Comparison of ENCODE assay signal across 12 mouse cellular contexts in genomic region chr8:89926666-89927232, GRCm38 (mm10).
DNase-seq lines count a peak whose midpoint lies in the region; ATAC-seq lines count a peak whose summit lies in the region.
"Had no signal": no experiment of that assay in that cellular context is flagged by ENCODE, and none has a peak within 500 bp of the region (broad histone marks: within the 10 kb centered on the region; RNA-seq: fewer than 3 reads in every experiment).

No protein-coding gene starts in this region.

- H3K4me2 ChIP-seq in forebrain, embryonic 16.5 days (ENCODE audit: low read length) = no peak overlapping the region
- no peak overlapping the region for H3K4me2 ChIP-seq in midbrain, embryonic 15.5 days
- H3K4me2 ChIP-seq: embryonic facial prominence, embryonic 15.5 days had no signal

- no peaks in the 10 kb centered on the region for H3K36me3 ChIP-seq in forebrain, embryonic 16.5 days (ENCODE audit: control insufficient read depth, insufficient read depth)
- H3K36me3 ChIP-seq in midbrain, embryonic 15.5 days (replicated peaks) = no peaks in the 10 kb centered on the region
- H3K36me3 ChIP-seq: embryonic facial prominence, embryonic 15.5 days had no signal

- H3K4me3 ChIP-seq in forebrain, embryonic 16.5 days (replicated peaks; ENCODE audit: low read length) = no peak overlapping the region
- no peak overlapping the region for H3K4me3 ChIP-seq in midbrain, embryonic 15.5 days
- H3K4me3 ChIP-seq: embryonic facial prominence, embryonic 15.5 days had no signal

- no peaks in the 10 kb centered on the region for H3K27me3 ChIP-seq in forebrain, embryonic 16.5 days (replicated peaks; ENCODE audit: control insufficient read depth, insufficient read depth, low read length)
- H3K27me3 ChIP-seq in midbrain, embryonic 15.5 days (replicated peaks) = no peaks in the 10 kb centered on the region
- H3K27me3 ChIP-seq: embryonic facial prominence, embryonic 15.5 days had no signal

- no peak overlapping the region for H3K27ac ChIP-seq in forebrain, embryonic 16.5 days (ENCODE audit: low read length)
- H3K27ac ChIP-seq in midbrain, embryonic 15.5 days = peak overlapping the region; percentile 31; the same call in 1 of the 2 replicates
- H3K27ac ChIP-seq: embryonic facial prominence, embryonic 15.5 days; liver, embryonic 14.5 days had no signal

- 10% methylated on average over 3 of the region's 3 CpGs for WGBS in forebrain, embryonic 16.5 days
- 6% methylated on average over 3 of the region's 3 CpGs for WGBS in midbrain, embryonic 15.5 days

- intact Hi-C loops in heart, postnatal 14 days (cut with DNase I) = no loop called here

- peak; percentile 13 for DNase-seq in frontal cortex, postnatal 14 days (ENCODE audit: low spot score in 2 of 2)
- DNase-seq in frontal cortex, adult 2 months (ENCODE audit: extremely low spot score in 1 of 2, low spot score in 1 of 2) = no peak
- peak; percentile 39 to 55 for DNase-seq in cerebellum, postnatal 25 days
- DNase-seq in heart, postnatal 14 days = no peak
- no peak for DNase-seq in ovary, adult 18-20 months (ENCODE audit: low spot score)
- DNase-seq in left cerebral cortex, adult 8-10 months (ENCODE audit: low spot score in 2 of 2) = no peak
- DNase-seq: adrenal gland, postnatal 25 days; heart, adult 11 months had no signal

- no peak overlapping the region for H3K9ac ChIP-seq in forebrain, embryonic 16.5 days (replicated peaks; ENCODE audit: low read depth, low read length)
- no peak overlapping the region for H3K9ac ChIP-seq in midbrain, embryonic 15.5 days
- H3K9ac ChIP-seq: embryonic facial prominence, embryonic 15.5 days; liver, embryonic 14.5 days had no signal

- no peaks in the 10 kb centered on the region for H3K9me3 ChIP-seq in forebrain, embryonic 16.5 days (ENCODE audit: control insufficient read depth, low read length)
- no peaks in the 10 kb centered on the region for H3K9me3 ChIP-seq in midbrain, embryonic 15.5 days
- H3K9me3 ChIP-seq: embryonic facial prominence, embryonic 15.5 days had no signal

- ATAC-seq in forebrain, embryonic 16.5 days = peak; percentile 8; the same call in 1 of the 2 replicates
- ATAC-seq in midbrain, embryonic 15.5 days (replicated peaks) = peak; percentile 54; the same call in 1 of the 2 replicates

- H3K4me1 ChIP-seq in forebrain, embryonic 16.5 days (replicated peaks; ENCODE audit: control insufficient read depth, insufficient read depth, low read length) = peaks cover 2% of the 10 kb centered on the region; the same call in 1 of the 2 replicates
- peaks cover 15% of the 10 kb centered on the region; the same call in 1 of the 2 replicates for H3K4me1 ChIP-seq in midbrain, embryonic 15.5 days
- H3K4me1 ChIP-seq: embryonic facial prominence, embryonic 15.5 days had no signal

Comparison
In these comparisons a context has a peak if more than half of its experiments do, and no peak if none do; other contexts are left out.
1. DNase-seq: peak in frontal cortex, postnatal 14 days (2 of 2) and cerebellum, postnatal 25 days (2 of 2); none in frontal cortex, adult 2 months (0 of 2), heart, postnatal 14 days (0 of 2), ovary, adult 18-20 months (single experiment) and left cerebral cortex, adult 8-10 months (0 of 2).